Mouse (Mus musculus): ENCODE results near the gene Adgre5.

- TF ChIP-seq POLR2A (IDR thresholded peaks at IDR 0.05; ENCODE audit: insufficient read depth, low read depth, low read length) (no peak), EP300 (IDR thresholded peaks at IDR 0.05; ENCODE audit: insufficient read depth, low read depth, low read length) (no peak)
Observed at GRCm38 (mm10) chr8:83715771-83716170, 25.4 kb downstream of the Adgre5 start.
